Mouse (Mus musculus): ENCODE data around the gene Ilf3. TPM values are rescaled to one million over a fixed set of nuclear protein-coding genes. Genes with fewer than 3 reads are reported as not detected.

Gene Ilf3
- polyA plus RNA-seq, 1 experiment from 2014 or later = 335 TPM

- no peaks in the 10 kb centered on the region for H3K27me3 ChIP-seq
- H3K36me3 ChIP-seq (replicated peaks) = peaks cover 36% of the 10 kb centered on the region
- no peak overlapping the region for H3K4me2 ChIP-seq
- peak overlapping the region; percentile 42 for H3K27ac ChIP-seq
- ATAC-seq (ENCODE audit: low FRiP score) = no peak; the same call in 1 of the 2 replicates
- 36% methylated on average over 9 of the region's 9 CpGs for WGBS
- peaks cover 13% of the 10 kb centered on the region for H3K4me1 ChIP-seq
- H3K4me3 ChIP-seq (replicated peaks) = no peak overlapping the region
- H3K9ac ChIP-seq = no peak overlapping the region
- H3K9me3 ChIP-seq = no peaks in the 10 kb centered on the region
These were observed 42.1 kb downstream of the Ilf3 start for GRCm38 (mm10) chr9:21409592-21410317.

GRCm38 (mm10) chr9:21411669-21412550 lies 44.2 kb downstream of the Ilf3 start, which contains the start of gene Qtrt1:
Gene Qtrt1, plus strand, starts transcription at chr9:21411837.
- WGBS = 2% methylated on average over 53 of the region's 53 CpGs
- Histone ChIP-seq H3K4me1 (peaks cover 13% of the 10 kb centered on the region), H3K4me2 (peak within 1 kb of the TSS; percentile 81), H3K9me3 (no peaks in the 10 kb centered on the region), H3K36me3 (replicated peaks) (peaks cover 32% of the 10 kb centered on the region), H3K4me3 (replicated peaks) (peak within 1 kb of the TSS; percentile 82), H3K9ac (peak within 1 kb of the TSS; percentile 74), H3K27ac (peak within 1 kb of the TSS; percentile 77; the same call in 1 of the 2 replicates), H3K27me3 (no peaks in the 10 kb centered on the region)
- peak; percentile 97 for ATAC-seq (ENCODE audit: low FRiP score)

DNA sequence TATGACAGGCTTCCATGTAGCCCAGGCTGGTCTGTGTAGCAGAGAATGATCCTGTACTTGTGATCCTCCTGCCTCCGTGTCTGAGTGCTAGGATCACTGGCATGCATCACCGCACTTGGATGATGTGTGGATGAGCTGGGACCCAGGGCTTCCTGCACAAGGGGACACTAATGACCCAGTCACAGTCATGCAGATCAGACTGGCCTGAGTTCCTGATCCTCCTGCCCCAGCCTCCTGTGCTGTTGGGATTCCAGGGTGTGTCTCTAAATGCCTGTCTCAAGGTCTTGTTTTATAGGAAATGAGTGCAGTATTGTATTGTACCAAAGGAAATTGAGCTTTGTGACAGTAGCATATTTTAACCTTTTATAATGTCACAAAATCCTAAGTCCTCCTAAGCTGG lies 50.2 kb downstream of the Ilf3 start:
- no peak overlapping the region for H3K4me3 ChIP-seq (replicated peaks)
- WGBS = 94% methylated on average over 2 of the region's 2 CpGs
- H3K4me2 ChIP-seq = no peak overlapping the region
- no peaks in the 10 kb centered on the region for H3K4me1 ChIP-seq
- H3K9ac ChIP-seq = no peak overlapping the region
- no peaks in the 10 kb centered on the region for H3K9me3 ChIP-seq
- ATAC-seq (ENCODE audit: low FRiP score) = no peak
- H3K27ac ChIP-seq = no peak overlapping the region
- peaks cover 75% of the 10 kb centered on the region for H3K36me3 ChIP-seq (replicated peaks)
- H3K27me3 ChIP-seq = no peaks in the 10 kb centered on the region

GRCm38 (mm10) chr9:21419646-21420045 lies 52.0 kb downstream of the Ilf3 start:
- no peaks in the 10 kb centered on the region for H3K27me3 ChIP-seq
- no peak for ATAC-seq (ENCODE audit: low FRiP score)
- H3K27ac ChIP-seq = no peak overlapping the region
- no peak overlapping the region for H3K4me3 ChIP-seq (replicated peaks)
- 100% methylated on average over 2 of the region's 2 CpGs for WGBS
- peaks cover 4% of the 10 kb centered on the region; the same call in 1 of the 2 replicates for H3K4me1 ChIP-seq
- no peak overlapping the region for H3K9ac ChIP-seq
- H3K36me3 ChIP-seq (replicated peaks) = peaks cover 67% of the 10 kb centered on the region
- no peak overlapping the region for H3K4me2 ChIP-seq
- H3K9me3 ChIP-seq = no peaks in the 10 kb centered on the region

- under 1% methylated on average over 82 of the region's 82 CpGs for WGBS
These were observed 57.2 kb downstream of the Ilf3 start, which contains the start of gene Dnm2 for GRCm38 (mm10) chr9:21424631-21425555. Gene Dnm2, plus strand, starts transcription at chr9:21424908.

DNA sequence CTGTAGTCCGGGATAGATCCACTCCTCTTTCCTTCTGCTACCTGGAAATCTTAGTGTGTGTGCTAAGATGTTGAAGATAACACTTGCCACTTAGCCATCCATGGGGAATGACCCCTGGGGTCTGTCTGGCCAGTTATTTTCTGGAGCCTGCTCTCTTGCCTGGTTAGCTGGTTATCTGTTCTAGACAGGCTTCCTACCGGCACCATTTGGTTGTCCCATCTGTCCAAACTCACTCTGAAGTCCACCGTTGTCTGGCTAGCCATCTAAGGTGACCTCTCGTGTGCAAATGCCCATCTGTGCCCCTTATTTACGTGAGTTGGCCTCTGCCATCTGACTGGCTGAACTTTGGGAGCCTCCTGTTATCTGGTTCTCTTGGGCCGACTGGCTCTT lies 57.9 kb downstream of the Ilf3 start:
- ATAC-seq (ENCODE audit: low FRiP score) = no peak
- Histone ChIP-seq H3K36me3 (replicated peaks) (peaks cover 17% of the 10 kb centered on the region), H3K4me1 (peaks cover 32% of the 10 kb centered on the region), H3K27ac (peak overlapping the region; percentile 80; the same call in 1 of the 2 replicates), H3K4me2 (peak overlapping the region; percentile 93), H3K27me3 (no peaks in the 10 kb centered on the region), H3K4me3 (replicated peaks) (peak overlapping the region; percentile 95), H3K9me3 (no peaks in the 10 kb centered on the region), H3K9ac (peak overlapping the region; percentile 89)
- WGBS = 13% methylated on average over 6 of the region's 6 CpGs

More at GRCm38 (mm10) chr9:21424631-21425555, 57.2 kb downstream of the Ilf3 start, which contains the start of gene Dnm2:
- peaks cover 24% of the 10 kb centered on the region for H3K36me3 ChIP-seq (replicated peaks)
- peaks cover 26% of the 10 kb centered on the region for H3K4me1 ChIP-seq
- peak within 1 kb of the TSS; percentile 89 for H3K9ac ChIP-seq
- H3K4me2 ChIP-seq = peak within 1 kb of the TSS; percentile 93
- H3K27ac ChIP-seq = peak within 1 kb of the TSS; percentile 80
- H3K9me3 ChIP-seq = no peaks in the 10 kb centered on the region
- ATAC-seq (ENCODE audit: low FRiP score) = peak; percentile 99
- no peaks in the 10 kb centered on the region for H3K27me3 ChIP-seq
- peak within 1 kb of the TSS; percentile 95 for H3K4me3 ChIP-seq (replicated peaks)

DNA sequence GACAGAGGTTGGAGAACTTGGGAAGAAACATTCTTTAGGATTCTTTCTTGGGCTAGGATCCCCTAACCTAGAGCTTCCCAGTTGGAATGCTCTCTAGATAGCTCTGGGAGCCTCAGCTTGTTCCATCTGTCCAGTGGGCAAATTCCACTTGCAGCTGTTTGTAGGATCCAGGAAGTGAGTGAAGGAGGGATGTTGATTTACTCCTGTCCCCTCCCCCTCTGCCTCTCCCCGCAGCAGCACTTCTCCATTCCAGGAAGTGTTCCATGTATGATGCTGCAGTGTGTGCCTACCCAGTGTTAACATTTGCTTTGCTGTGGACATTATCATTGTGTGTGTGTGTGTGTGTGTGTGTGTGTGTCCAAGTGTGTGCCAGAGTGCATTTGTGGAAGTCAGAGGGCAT lies 58.3 kb downstream of the Ilf3 start:
- H3K36me3 ChIP-seq (replicated peaks) = peaks cover 12% of the 10 kb centered on the region
- H3K27me3 ChIP-seq = no peaks in the 10 kb centered on the region
- H3K4me2 ChIP-seq = peak overlapping the region; percentile 93
- peak overlapping the region; percentile 89 for H3K9ac ChIP-seq
- WGBS = 21% methylated on average over 1 of the region's 1 CpGs
- ATAC-seq (ENCODE audit: low FRiP score) = no peak
- peaks cover 36% of the 10 kb centered on the region for H3K4me1 ChIP-seq
- H3K27ac ChIP-seq = no peak overlapping the region
- no peaks in the 10 kb centered on the region for H3K9me3 ChIP-seq
- peak overlapping the region; percentile 95 for H3K4me3 ChIP-seq (replicated peaks)

DNA sequence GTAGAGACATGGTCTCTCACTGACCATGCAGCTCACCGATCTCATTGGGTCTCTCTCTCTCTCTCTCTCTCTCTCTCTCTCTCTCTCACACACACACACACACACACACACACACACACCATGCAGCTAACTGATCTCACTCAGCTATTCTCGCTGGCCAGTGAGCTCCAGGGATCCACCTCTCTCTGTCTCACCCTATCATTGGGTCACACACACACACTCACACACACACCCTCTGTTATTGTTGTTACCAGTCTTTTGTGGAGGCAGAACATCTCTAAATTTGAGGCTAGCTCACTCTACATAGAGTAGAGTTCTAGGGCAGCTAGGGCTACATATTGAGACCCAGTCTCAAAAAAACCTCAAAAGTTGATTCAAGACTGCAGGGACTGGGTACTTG lies 58.9 kb downstream of the Ilf3 start:
- H3K27ac ChIP-seq = no peak overlapping the region
- no peaks in the 10 kb centered on the region for H3K9me3 ChIP-seq
- WGBS = 89% methylated on average over 2 of the region's 2 CpGs
- no peak for ATAC-seq (ENCODE audit: low FRiP score)
- no peak overlapping the region for H3K9ac ChIP-seq
- H3K27me3 ChIP-seq = no peaks in the 10 kb centered on the region
- peaks cover 42% of the 10 kb centered on the region for H3K4me1 ChIP-seq
- H3K4me3 ChIP-seq (replicated peaks) = no peak overlapping the region
- H3K4me2 ChIP-seq = peak overlapping the region; percentile 93
- peaks cover 7% of the 10 kb centered on the region; the same call in 1 of the 2 replicates for H3K36me3 ChIP-seq (replicated peaks)

GRCm38 (mm10) chr9:21427773-21428172 lies 60.1 kb downstream of the Ilf3 start:
- peaks cover 46% of the 10 kb centered on the region for H3K4me1 ChIP-seq
- no peak for ATAC-seq (ENCODE audit: low FRiP score)
- no peak overlapping the region for H3K27ac ChIP-seq
- WGBS = 90% methylated on average over 2 of the region's 2 CpGs
- no peak overlapping the region for H3K4me2 ChIP-seq
- no peak overlapping the region for H3K4me3 ChIP-seq (replicated peaks)
- H3K9me3 ChIP-seq = no peaks in the 10 kb centered on the region
- H3K9ac ChIP-seq = no peak overlapping the region
- H3K27me3 ChIP-seq = no peaks in the 10 kb centered on the region
- H3K36me3 ChIP-seq (replicated peaks) = no peaks in the 10 kb centered on the region

DNA sequence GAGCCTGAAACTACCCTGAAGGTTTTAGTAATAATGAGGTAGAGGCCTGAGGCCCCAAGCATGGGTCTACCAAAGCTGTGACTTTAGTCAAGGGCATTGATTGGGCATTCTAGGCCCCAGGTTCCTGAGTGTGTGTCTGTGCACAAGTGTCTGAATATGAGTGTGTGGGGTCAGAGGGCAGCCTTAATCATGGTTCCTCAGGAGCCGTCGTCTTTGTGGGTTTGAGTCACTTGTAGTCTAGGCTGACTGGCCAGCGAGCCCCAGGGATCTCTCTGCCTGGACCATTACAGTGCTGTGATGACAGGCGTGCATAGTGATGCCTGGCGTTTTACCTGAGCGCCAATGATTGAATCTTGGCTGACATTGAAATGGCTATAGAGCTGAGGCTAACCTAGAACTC lies 60.5 kb downstream of the Ilf3 start:
- no peaks in the 10 kb centered on the region for H3K36me3 ChIP-seq (replicated peaks)
- H3K4me1 ChIP-seq = peaks cover 46% of the 10 kb centered on the region
- H3K27ac ChIP-seq = no peak overlapping the region
- H3K9me3 ChIP-seq = no peaks in the 10 kb centered on the region
- H3K27me3 ChIP-seq = no peaks in the 10 kb centered on the region
- no peak for ATAC-seq (ENCODE audit: low FRiP score)
- no peak overlapping the region for H3K9ac ChIP-seq
- no peak overlapping the region for H3K4me2 ChIP-seq
- H3K4me3 ChIP-seq (replicated peaks) = no peak overlapping the region
- WGBS = 88% methylated on average over 6 of the region's 6 CpGs

DNA sequence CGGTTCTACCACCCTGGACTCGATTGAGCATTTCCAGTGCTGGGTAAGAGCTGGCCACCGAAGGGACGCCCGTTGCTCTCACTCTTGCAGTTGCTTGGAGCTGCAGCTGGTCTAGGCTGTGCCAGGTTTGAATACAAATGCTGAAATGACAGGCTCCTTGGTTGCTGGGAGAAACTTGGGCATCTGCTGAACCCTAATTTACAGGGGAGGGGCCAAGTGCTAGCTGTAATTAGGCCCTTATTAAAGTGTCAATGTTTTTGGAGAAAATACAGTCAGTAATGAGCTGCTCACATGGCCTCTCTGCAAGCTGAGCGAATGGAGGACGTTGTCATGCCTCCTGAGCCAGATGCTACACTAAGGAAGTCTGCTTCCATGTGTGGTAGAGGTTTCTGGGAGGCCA lies 63.1 kb downstream of the Ilf3 start:
- H3K4me1 ChIP-seq = peaks cover 38% of the 10 kb centered on the region
- H3K27ac ChIP-seq = peak overlapping the region; percentile 57; the same call in 1 of the 2 replicates
- H3K27me3 ChIP-seq = no peaks in the 10 kb centered on the region
- peak overlapping the region; percentile 3; the same call in 1 of the 2 replicates for H3K4me2 ChIP-seq
- no peak overlapping the region for H3K4me3 ChIP-seq (replicated peaks)
- H3K9ac ChIP-seq = no peak overlapping the region
- peak; percentile 76; the same call in 1 of the 2 replicates for ATAC-seq (ENCODE audit: low FRiP score)
- H3K9me3 ChIP-seq = no peaks in the 10 kb centered on the region
- no peaks in the 10 kb centered on the region for H3K36me3 ChIP-seq (replicated peaks)
- 58% methylated on average over 7 of the region's 7 CpGs for WGBS
